Mouse (Mus musculus): ENCODE measurements around the gene 5330417H12Rik. TPM values are rescaled to one million over a fixed set of nuclear protein-coding genes. Genes with fewer than 3 reads are reported as not detected.

Gene 5330417H12Rik
- polyA plus RNA-seq, 1 experiment from 2014 or later = not detected

DNA sequence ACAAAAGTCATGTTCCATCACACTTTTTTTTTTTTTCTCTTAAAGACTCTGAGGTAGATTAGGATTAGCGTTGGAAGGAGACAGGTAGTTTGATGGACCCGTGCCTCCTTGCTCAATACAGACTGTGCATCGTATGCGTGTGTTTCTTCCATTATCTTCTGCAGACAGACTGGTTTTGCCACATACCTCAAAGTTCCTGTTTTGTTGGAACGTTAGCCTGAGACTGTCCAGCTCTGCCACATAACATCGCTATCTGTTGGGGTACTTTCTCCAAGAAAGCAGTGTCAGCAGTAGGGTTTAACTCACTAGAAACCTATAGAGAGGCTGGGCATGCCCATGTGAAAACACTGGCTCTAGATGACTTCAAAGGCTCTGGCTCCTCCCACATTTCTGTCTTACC, 31.5 kb upstream of the 5330417H12Rik start:
- no peak overlapping the region for H3K27ac ChIP-seq (replicated peaks)
- H3K9me3 ChIP-seq (replicated peaks) = no peaks in the 10 kb centered on the region
- H3K4me2 ChIP-seq = no peak overlapping the region
- no peaks in the 10 kb centered on the region for H3K27me3 ChIP-seq (replicated peaks)
- H3K4me1 ChIP-seq = no peaks in the 10 kb centered on the region
- no peaks in the 10 kb centered on the region for H3K36me3 ChIP-seq
- H3K4me3 ChIP-seq (replicated peaks) = no peak overlapping the region
- 92% methylated on average over 6 of the region's 6 CpGs for WGBS
- H3K9ac ChIP-seq (replicated peaks) = no peak overlapping the region
- ATAC-seq (ENCODE audit: low FRiP score) = no peak

DNA sequence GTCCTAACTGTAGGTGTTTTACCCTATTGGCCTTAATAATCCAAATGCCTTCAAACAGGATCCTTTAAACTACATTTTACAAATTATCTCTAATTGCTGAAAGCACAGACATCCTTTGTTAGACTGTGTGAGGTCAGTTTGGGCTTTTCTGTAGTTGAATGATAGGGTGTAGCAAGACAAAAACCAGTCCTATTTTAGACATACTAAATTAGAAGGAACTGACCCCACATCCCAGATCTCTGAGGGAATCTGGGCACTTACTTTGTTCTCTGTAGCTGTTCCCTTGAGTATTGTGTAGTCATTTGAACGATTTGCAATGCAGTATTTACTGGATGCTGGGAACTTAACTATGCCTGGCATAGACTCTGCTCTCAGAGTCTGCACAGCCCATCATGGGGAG, 26.9 kb upstream of the 5330417H12Rik start:
- 55% methylated on average over 1 of the region's 1 CpGs for WGBS
- Histone ChIP-seq H3K27ac (replicated peaks) (no peak overlapping the region), H3K27me3 (replicated peaks) (no peaks in the 10 kb centered on the region), H3K36me3 (no peaks in the 10 kb centered on the region), H3K4me2 (no peak overlapping the region), H3K4me1 (no peaks in the 10 kb centered on the region), H3K9ac (replicated peaks) (no peak overlapping the region), H3K4me3 (replicated peaks) (no peak overlapping the region), H3K9me3 (replicated peaks) (no peaks in the 10 kb centered on the region)
- no peak for ATAC-seq (ENCODE audit: low FRiP score)

GRCm38 (mm10) chr7:107649990-107650389, 25.0 kb upstream of the 5330417H12Rik start:
- no peak overlapping the region for H3K9ac ChIP-seq (replicated peaks)
- H3K4me1 ChIP-seq = no peaks in the 10 kb centered on the region
- no peaks in the 10 kb centered on the region for H3K27me3 ChIP-seq (replicated peaks)
- H3K4me2 ChIP-seq = no peak overlapping the region
- H3K27ac ChIP-seq (replicated peaks) = no peak overlapping the region
- WGBS = 83% methylated on average over 7 of the region's 7 CpGs
- H3K36me3 ChIP-seq = no peaks in the 10 kb centered on the region
- no peak overlapping the region for H3K4me3 ChIP-seq (replicated peaks)
- no peaks in the 10 kb centered on the region for H3K9me3 ChIP-seq (replicated peaks)
- no peak for ATAC-seq (ENCODE audit: low FRiP score)

DNA sequence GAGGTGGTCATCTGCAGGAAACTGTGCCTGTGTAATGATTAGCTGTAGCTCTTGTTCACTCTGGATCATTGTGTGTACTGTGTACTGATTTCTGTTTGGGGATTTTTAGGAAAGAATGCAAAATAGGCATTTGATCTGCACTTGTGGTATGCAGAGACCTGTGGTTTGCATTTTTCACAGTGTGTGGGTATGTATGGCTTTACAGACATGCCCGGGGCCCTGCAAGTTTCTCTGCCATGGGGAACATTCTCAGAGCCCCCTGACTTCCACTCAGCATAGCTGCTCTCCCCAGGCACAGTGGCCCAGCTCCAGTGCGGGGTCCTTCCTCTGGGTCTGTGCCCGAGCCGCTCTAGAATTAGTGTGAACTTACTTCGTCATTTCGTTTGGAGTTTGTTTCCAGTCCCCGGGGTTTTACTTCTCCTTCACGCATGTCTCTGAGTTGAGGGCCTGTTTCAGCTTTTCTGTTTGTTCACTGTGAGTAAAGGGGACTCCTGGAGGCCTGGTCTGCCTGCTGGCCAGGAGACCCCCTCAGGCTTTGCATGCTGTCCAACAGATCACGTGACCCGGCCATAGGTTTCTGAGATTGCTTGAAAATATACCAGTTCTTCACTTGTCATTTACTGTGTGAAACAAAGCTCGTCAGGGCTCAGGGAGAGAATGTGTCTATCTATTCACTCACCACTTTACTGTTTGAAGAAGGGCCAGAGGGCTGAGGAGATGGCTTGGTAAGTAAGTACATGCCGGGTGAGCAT, 24.2 kb upstream of the 5330417H12Rik start:
- no peaks in the 10 kb centered on the region for H3K27me3 ChIP-seq (replicated peaks)
- no peak overlapping the region for H3K27ac ChIP-seq (replicated peaks)
- no peak overlapping the region for H3K4me3 ChIP-seq (replicated peaks)
- ATAC-seq (ENCODE audit: low FRiP score) = no peak
- no peak overlapping the region for H3K9ac ChIP-seq (replicated peaks)
- H3K9me3 ChIP-seq (replicated peaks) = no peaks in the 10 kb centered on the region
- no peaks in the 10 kb centered on the region for H3K36me3 ChIP-seq
- H3K4me1 ChIP-seq = no peaks in the 10 kb centered on the region
- WGBS = 87% methylated on average over 12 of the region's 12 CpGs
- no peak overlapping the region for H3K4me2 ChIP-seq

DNA sequence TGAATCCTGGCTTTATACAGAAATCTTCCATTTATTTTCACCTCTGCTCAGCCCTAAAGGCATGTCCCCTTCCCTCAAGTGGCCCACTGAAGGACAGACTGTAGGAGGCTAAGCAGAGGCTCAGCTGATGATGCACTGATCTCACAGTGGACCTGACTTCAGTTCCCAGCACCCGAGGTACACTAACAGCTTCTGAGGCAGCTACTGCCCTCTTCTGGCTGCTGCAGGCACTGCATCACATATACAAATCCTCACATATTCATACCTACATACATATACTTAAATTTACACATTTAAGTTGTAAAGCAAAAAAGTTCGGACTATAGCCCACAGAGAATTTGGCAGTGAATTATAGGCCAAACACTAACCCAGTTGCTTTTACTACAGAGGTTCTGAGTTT, 20.0 kb upstream of the 5330417H12Rik start:
- no peak for ATAC-seq (ENCODE audit: low FRiP score)
- Histone ChIP-seq H3K9ac (replicated peaks) (no peak overlapping the region), H3K4me1 (no peaks in the 10 kb centered on the region), H3K27ac (replicated peaks) (no peak overlapping the region), H3K27me3 (replicated peaks) (no peaks in the 10 kb centered on the region), H3K4me3 (replicated peaks) (no peak overlapping the region), H3K36me3 (no peaks in the 10 kb centered on the region), H3K4me2 (no peak overlapping the region), H3K9me3 (replicated peaks) (no peaks in the 10 kb centered on the region)
- 93% methylated on average over 2 of the region's 2 CpGs for WGBS

DNA sequence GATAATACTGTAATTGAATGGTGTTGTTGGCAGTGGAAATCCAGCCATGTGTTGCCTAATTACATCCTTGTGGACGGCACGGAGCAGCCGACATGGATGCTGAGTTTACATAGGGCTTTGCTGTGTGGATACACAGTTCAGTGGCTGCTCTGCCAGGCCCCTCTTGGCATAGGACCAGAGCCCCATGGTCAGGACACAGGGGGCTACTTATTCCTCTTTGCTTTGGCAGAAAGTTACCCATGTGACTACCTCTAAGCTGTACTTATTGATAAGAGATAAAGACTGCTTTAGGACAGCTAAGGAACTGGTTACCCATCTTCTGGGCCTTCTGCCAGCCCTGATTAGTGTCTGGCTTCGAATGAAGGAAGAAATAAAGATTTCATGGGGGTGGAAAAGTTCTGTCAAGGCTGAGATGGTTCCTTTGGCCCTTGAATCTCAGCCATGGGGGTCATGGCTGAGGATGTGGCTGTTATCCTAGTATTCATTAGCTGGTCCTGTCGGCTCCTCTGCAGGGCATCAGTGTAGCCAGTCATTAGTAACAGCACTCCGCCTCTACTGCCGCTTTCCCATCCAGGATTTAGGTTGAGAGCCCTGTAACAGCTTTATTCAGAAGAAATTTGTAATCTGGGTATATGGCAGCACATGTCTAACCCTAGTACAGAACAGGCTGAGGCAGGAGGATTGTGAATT, 17.8 kb upstream of the 5330417H12Rik start:
- Histone ChIP-seq H3K9me3 (replicated peaks) (no peaks in the 10 kb centered on the region), H3K27me3 (replicated peaks) (no peaks in the 10 kb centered on the region), H3K27ac (replicated peaks) (no peak overlapping the region), H3K9ac (replicated peaks) (no peak overlapping the region), H3K4me1 (no peaks in the 10 kb centered on the region), H3K36me3 (no peaks in the 10 kb centered on the region), H3K4me3 (replicated peaks) (no peak overlapping the region), H3K4me2 (no peak overlapping the region)
- ATAC-seq (ENCODE audit: low FRiP score) = peak; percentile 62; the same call in 1 of the 2 replicates
- WGBS = 61% methylated on average over 7 of the region's 7 CpGs

- H3K4me3 ChIP-seq (replicated peaks) = no peak overlapping the region
- no peak overlapping the region for H3K9ac ChIP-seq (replicated peaks)
- peak overlapping the region; percentile 69 for H3K27ac ChIP-seq (replicated peaks)
- no peaks in the 10 kb centered on the region for H3K9me3 ChIP-seq (replicated peaks)
- no peaks in the 10 kb centered on the region for H3K36me3 ChIP-seq
- WGBS = 83% methylated on average over 5 of the region's 5 CpGs
- no peak for ATAC-seq (ENCODE audit: low FRiP score)
- no peak overlapping the region for H3K4me2 ChIP-seq
- H3K27me3 ChIP-seq (replicated peaks) = no peaks in the 10 kb centered on the region
- no peaks in the 10 kb centered on the region for H3K4me1 ChIP-seq
Measured at GRCm38 (mm10) chr7:107638026-107638425, 13.1 kb upstream of the 5330417H12Rik start.

GRCm38 (mm10) chr7:107637398-107637797, 12.4 kb upstream of the 5330417H12Rik start:
- Histone ChIP-seq H3K9me3 (replicated peaks) (no peaks in the 10 kb centered on the region), H3K27me3 (replicated peaks) (no peaks in the 10 kb centered on the region), H3K36me3 (no peaks in the 10 kb centered on the region), H3K4me1 (no peaks in the 10 kb centered on the region), H3K9ac (replicated peaks) (no peak overlapping the region), H3K4me3 (replicated peaks) (no peak overlapping the region), H3K4me2 (no peak overlapping the region), H3K27ac (replicated peaks) (peak overlapping the region; percentile 69)
- peak; percentile 67; the same call in 1 of the 2 replicates for ATAC-seq (ENCODE audit: low FRiP score)
- WGBS = 68% methylated on average over 7 of the region's 7 CpGs

DNA sequence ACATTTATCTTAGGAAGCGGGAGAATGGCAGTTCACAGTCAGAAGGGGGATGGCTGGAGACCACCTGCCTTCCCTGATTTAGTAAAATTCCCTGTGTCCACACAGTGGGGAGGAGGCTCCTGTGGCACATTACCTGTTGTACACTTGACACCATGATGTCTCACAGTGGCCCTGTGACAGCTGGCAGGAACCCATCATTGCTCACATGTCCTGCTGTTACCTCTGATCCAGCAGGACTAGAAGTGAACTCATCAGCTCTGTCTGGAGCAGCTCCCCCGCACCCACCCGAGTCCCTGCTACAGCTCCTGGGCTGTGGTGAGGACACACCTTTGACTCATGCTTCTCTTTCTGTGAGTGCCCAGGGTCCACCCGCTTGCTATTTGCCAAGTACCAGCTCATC, 8.2 kb upstream of the 5330417H12Rik start:
- H3K4me2 ChIP-seq = no peak overlapping the region
- no peak overlapping the region for H3K4me3 ChIP-seq (replicated peaks)
- H3K4me1 ChIP-seq = no peaks in the 10 kb centered on the region
- 97% methylated on average over 4 of the region's 4 CpGs for WGBS
- no peak overlapping the region for H3K27ac ChIP-seq (replicated peaks)
- H3K27me3 ChIP-seq (replicated peaks) = no peaks in the 10 kb centered on the region
- no peak for ATAC-seq (ENCODE audit: low FRiP score)
- H3K9ac ChIP-seq (replicated peaks) = no peak overlapping the region
- H3K9me3 ChIP-seq (replicated peaks) = no peaks in the 10 kb centered on the region
- no peaks in the 10 kb centered on the region for H3K36me3 ChIP-seq

DNA sequence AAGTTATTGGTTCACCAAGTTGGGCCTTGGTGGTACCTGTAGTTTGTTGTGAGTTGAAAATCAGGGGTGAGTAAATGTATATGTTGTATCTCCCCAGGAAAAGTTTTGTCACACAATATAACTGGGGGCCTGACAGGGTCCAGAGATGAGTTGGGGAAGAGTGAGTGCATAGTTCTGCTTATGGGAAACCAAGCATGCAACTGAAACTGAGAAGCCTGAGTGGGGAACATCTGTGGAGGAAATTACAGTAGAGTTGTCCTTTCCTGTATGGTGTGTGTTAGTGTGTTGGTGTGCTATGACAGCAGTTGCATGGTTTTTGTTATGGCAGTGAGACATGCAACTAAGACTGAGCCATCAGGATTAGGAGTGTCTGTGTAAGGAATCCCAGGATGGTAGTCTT, 3.4 kb upstream of the 5330417H12Rik start:
- H3K36me3 ChIP-seq = no peaks in the 10 kb centered on the region
- ATAC-seq (ENCODE audit: low FRiP score) = no peak
- H3K27me3 ChIP-seq (replicated peaks) = no peaks in the 10 kb centered on the region
- H3K9me3 ChIP-seq (replicated peaks) = no peaks in the 10 kb centered on the region
- no peak overlapping the region for H3K4me2 ChIP-seq
- H3K4me3 ChIP-seq (replicated peaks) = no peak overlapping the region
- H3K27ac ChIP-seq (replicated peaks) = no peak overlapping the region
- no peak overlapping the region for H3K9ac ChIP-seq (replicated peaks)
- H3K4me1 ChIP-seq = no peaks in the 10 kb centered on the region

- Histone ChIP-seq H3K4me1 (no peaks in the 10 kb centered on the region), H3K27me3 (replicated peaks) (no peaks in the 10 kb centered on the region), H3K36me3 (no peaks in the 10 kb centered on the region), H3K9me3 (replicated peaks) (no peaks in the 10 kb centered on the region), H3K9ac (replicated peaks) (no peak overlapping the region), H3K4me2 (no peak overlapping the region), H3K27ac (replicated peaks) (no peak overlapping the region), H3K4me3 (replicated peaks) (no peak overlapping the region)
- WGBS = 88% methylated on average over 6 of the region's 6 CpGs
- no peak for ATAC-seq (ENCODE audit: low FRiP score)
Measured at GRCm38 (mm10) chr7:107625781-107626180, 820 bp upstream of the 5330417H12Rik start.

DNA sequence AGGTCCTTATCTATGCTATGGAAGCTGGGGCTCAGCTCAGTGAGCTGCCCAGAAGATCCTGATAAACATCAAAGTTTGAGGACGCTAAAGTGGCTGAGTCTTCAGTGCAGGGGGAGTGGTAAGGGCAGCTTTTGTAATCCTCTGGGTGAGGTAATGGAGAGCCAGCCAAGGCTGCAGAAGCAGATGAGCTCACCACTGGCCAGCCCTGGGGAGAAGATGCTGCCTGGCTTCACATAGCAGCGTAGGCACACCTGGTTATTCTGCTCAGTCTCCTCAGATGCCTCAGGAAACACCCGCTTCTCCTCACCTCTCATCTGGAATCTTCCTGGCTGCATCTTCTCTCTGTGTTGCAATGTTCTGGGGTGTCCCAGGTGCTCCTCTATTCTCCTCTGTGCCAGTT, 529 bp downstream of the 5330417H12Rik start:
- Histone ChIP-seq H3K9me3 (replicated peaks) (no peaks in the 10 kb centered on the region), H3K4me2 (no peak overlapping the region), H3K4me3 (replicated peaks) (no peak overlapping the region), H3K27ac (replicated peaks) (no peak overlapping the region), H3K4me1 (no peaks in the 10 kb centered on the region), H3K36me3 (no peaks in the 10 kb centered on the region), H3K27me3 (replicated peaks) (no peaks in the 10 kb centered on the region), H3K9ac (replicated peaks) (no peak overlapping the region)
- 70% methylated on average over 3 of the region's 3 CpGs for WGBS
- ATAC-seq (ENCODE audit: low FRiP score) = no peak

All from neural tube, embryonic 15.5 days (tissue).